Mouse (Mus musculus) liver, embryonic 14.5 days (tissue): Measurements from ENCODE around the gene Ccn1. TPM values are rescaled to one million over a fixed set of nuclear protein-coding genes. Genes with fewer than 3 reads are reported as not detected.

Source experiments
- ATAC-seq: fragments of 200-750 bp; cut with Nextera tagmentation; 2 replicates; pipeline ENCODE4 v1.8.0; 2017; ENCODE audit warnings: moderate number of reproducible peaks, mild to moderate bottlenecking, moderate library complexity; ENCODE audit not compliant: insufficient read depth
- DNase-seq, 3 experiments: peaks; one replicate each; pipeline ENCODE4 v3.0.0-alpha.2; 2012 to 2013; ENCODE audit warnings: low read depth in 3 of 3, low spot score in 3 of 3
- H3K27ac ChIP-seq: fragments of 300-500 bp; sonication (generic); 2 replicates; pipeline ENCODE4 v1.5.1; 2014; ENCODE audit warnings: moderate library complexity, mild to moderate bottlenecking, control low read depth, inconsistent platforms
- H3K27me3 ChIP-seq: fragments of 300-500 bp; sonication (generic); 2 replicates; pipeline ENCODE4 v1.6.1; 2014; ENCODE audit warnings: mild to moderate bottlenecking, low read length, moderate library complexity; ENCODE audit not compliant: control insufficient read depth, insufficient read depth
- H3K36me3 ChIP-seq: fragments of 300-500 bp; sonication (generic); replicated peaks from 2 replicates; pipeline ENCODE4 v1.6.1; 2014; ENCODE audit warnings: low read depth; ENCODE audit not compliant: control insufficient read depth, insufficient read depth
- H3K4me1 ChIP-seq, 2 experiments: fragments of 200-500 bp in 1 of 2; fragments of 300-500 bp in 1 of 2; sonication (generic) in 1 of 2; replicated peaks; 2 replicates each; pipeline ENCODE4 v1.6.1; 2012 to 2014; ENCODE audit warnings: antibody characterized with exemption in 1 of 2, inconsistent platforms in 1 of 2, low read length in 1 of 2; ENCODE audit not compliant: control insufficient read depth in 2 of 2, insufficient read depth in 2 of 2
- H3K4me2 ChIP-seq: fragments of 300-500 bp; sonication (generic); 2 replicates; pipeline ENCODE4 v1.6.1; 2014; ENCODE audit warnings: low read depth, mild to moderate bottlenecking, control low read depth, moderate library complexity
- H3K4me3 ChIP-seq, 2 experiments: fragments of 200-500 bp in 1 of 2; fragments of 300-500 bp in 1 of 2; sonication (generic) in 1 of 2; 2 replicates each; pipeline ENCODE4 v1.5.1; 2012 to 2014; ENCODE audit warnings: low read depth in 2 of 2, low read length in 2 of 2, mild to moderate bottlenecking in 2 of 2, control low read depth in 1 of 2, inconsistent platforms in 1 of 2, moderate library complexity in 1 of 2; ENCODE audit not compliant: insufficient read depth in 1 of 2
- H3K9ac ChIP-seq: fragments of 300-500 bp; sonication (generic); replicated peaks from 2 replicates; pipeline ENCODE4 v1.6.1; 2014; ENCODE audit warnings: mild to moderate bottlenecking, control low read depth, moderate library complexity
- H3K9me3 ChIP-seq: fragments of 300-500 bp; sonication (generic); 2 replicates; pipeline ENCODE4 v1.6.1; 2016; ENCODE audit warnings: low read length, mixed read lengths; ENCODE audit not compliant: control insufficient read depth
- CTCF ChIP-seq: IDR thresholded peaks from 2 replicates; pipeline ENCODE4 v1.5.1; 2016; ENCODE audit warnings: antibody characterized with exemption, low read depth, control low read depth
- EP300 ChIP-seq: IDR thresholded peaks from 2 replicates; pipeline ENCODE4 v1.6.1; 2016; ENCODE audit warnings: antibody characterized with exemption, low read depth
- WGBS: fragments of 180-500 bp; shearing (Covaris S2); extraction: QIAGEN DNeasy Blood & Tissue Kit; methylation state at CpG from one replicate; pipeline ENCODE4 v1.1.7; 2014; ENCODE audit not compliant: insufficient replicate concordance; 5-methylcytosine and 5-hydroxymethylcytosine counted together
- polyA plus RNA-seq, 2 experiments: library from polyadenylated mRNA; depleted of rRNA in 1 of 2; stranded (reverse) in 1 of 2; unstranded in 1 of 2; fragments of >200 nt; fragmentation: Nextera tagmentation in 1 of 2; extraction: Ambion mirVana in 1 of 2; gene quantifications; 2 replicates each; pipeline versions ENCODE4 v1.2.1 to v1.2.3; 2012 to 2014

Gene Ccn1
- 2.8 and 3.0 TPM in 2 replicates for polyA plus RNA-seq (2012; rRNA removed)
- 3.2 and 4.3 TPM in 2 replicates for polyA plus RNA-seq (2014; fragmentation: Nextera tagmentation; extraction: Ambion mirVana)

- Histone ChIP-seq H3K27me3 (peaks cover 50% of the 10 kb centered on the region), H3K4me2 (peak within 1 kb of the TSS; percentile 49), H3K4me1 (peaks cover 0 to 4% of the 10 kb centered on the region in 2 experiments; a peak in 2 of 4 replicates), H3K4me3 (peak within 1 kb of the TSS; percentile 26 to 56), H3K9ac (peak within 1 kb of the TSS; percentile 35; the same call in 1 of the 2 replicates), H3K27ac (no peak within 1 kb of the TSS), H3K36me3 (no peaks in the 10 kb centered on the region), H3K9me3 (no peaks in the 10 kb centered on the region)
- no peak for TF ChIP-seq CTCF
- no peak for TF ChIP-seq EP300
- under 1% methylated on average over 29 of the region's 29 CpGs for WGBS
- ATAC-seq, result peak; percentile 27; the same call in 1 of the 2 replicates
- DNase-seq, result no peak
These were observed at the start of gene Ccn1 for GRCm38 (mm10) chr3:145649852-145650202. TSS of gene Ccn1 (minus strand) at chr3:145649981.

- Histone ChIP-seq H3K9ac (no peak overlapping the region), H3K36me3 (no peaks in the 10 kb centered on the region), H3K4me3 (no peak overlapping the region), H3K27ac (no peak overlapping the region), H3K9me3 (no peaks in the 10 kb centered on the region), H3K4me2 (no peak overlapping the region), H3K4me1 (no peaks in the 10 kb centered on the region), H3K27me3 (no peaks in the 10 kb centered on the region)
- DNase-seq (no peak), ATAC-seq (no peak)
- no peak for TF ChIP-seq CTCF
- TF ChIP-seq EP300, result no peak
- 59% methylated on average over 2 of the region's 2 CpGs for WGBS
These were observed 43.6 kb upstream of the Ccn1 start for GRCm38 (mm10) chr3:145693361-145693760.

DNA sequence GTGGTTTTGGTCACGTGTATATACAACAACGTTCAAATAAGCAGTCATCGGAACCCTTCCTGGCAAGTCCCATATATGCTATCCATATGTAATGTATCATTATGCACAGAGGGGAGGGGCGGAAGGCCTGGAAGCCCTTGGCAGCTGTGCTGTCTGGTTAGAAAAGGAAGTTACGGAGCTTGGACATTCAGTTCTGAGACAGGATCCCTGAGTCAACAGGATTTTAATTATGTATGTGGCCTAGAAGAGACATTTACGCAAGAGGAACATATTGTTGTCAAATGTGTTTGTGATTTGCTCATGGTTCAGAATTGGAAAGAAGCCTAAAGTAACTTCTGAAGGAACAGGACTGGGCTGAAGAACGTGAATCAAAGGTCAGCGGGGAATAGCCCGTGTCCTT lies 42.3 kb upstream of the Ccn1 start:
- WGBS, result 76% methylated on average over 9 of the region's 9 CpGs
- H3K9me3 ChIP-seq, result no peaks in the 10 kb centered on the region
- H3K9ac ChIP-seq, result no peak overlapping the region
- H3K27me3 ChIP-seq, result no peaks in the 10 kb centered on the region
- no peak for DNase-seq
- no peaks in the 10 kb centered on the region for H3K4me1 ChIP-seq
- no peak overlapping the region for H3K27ac ChIP-seq
- ATAC-seq, result no peak
- no peak overlapping the region for H3K4me3 ChIP-seq
- H3K4me2 ChIP-seq, result no peak overlapping the region
- no peaks in the 10 kb centered on the region for H3K36me3 ChIP-seq
- TF ChIP-seq EP300 (no peak), CTCF (no peak)

DNA sequence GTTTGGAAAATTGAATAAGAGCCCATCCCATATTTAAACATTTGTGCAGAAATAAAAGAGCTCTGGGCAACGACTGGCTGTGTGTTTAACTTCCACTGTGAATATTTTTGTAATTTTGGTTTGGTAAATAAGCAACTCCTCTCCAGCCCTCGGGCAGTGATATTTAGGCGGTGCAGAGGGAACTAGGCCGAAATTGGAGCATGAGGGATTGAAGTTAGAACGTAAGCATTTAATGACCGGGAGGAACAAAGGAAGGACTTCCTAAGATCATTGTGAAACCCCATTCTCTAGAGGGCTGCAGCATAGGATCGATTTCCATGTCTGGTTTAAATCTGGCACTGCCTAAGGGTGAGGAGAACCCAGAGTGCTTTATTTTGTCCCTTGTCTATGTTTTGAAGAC lies 41.6 kb upstream of the Ccn1 start:
- ATAC-seq, result no peak
- H3K27ac ChIP-seq, result no peak overlapping the region
- no peaks in the 10 kb centered on the region for H3K27me3 ChIP-seq
- DNase-seq, result no peak
- H3K36me3 ChIP-seq, result no peaks in the 10 kb centered on the region
- 58% methylated on average over 7 of the region's 7 CpGs for WGBS
- H3K9ac ChIP-seq, result no peak overlapping the region
- no peak overlapping the region for H3K4me3 ChIP-seq
- TF ChIP-seq CTCF (no peak), EP300 (no peak)
- H3K9me3 ChIP-seq, result no peaks in the 10 kb centered on the region
- H3K4me2 ChIP-seq, result no peak overlapping the region
- H3K4me1 ChIP-seq, result no peaks in the 10 kb centered on the region

DNA sequence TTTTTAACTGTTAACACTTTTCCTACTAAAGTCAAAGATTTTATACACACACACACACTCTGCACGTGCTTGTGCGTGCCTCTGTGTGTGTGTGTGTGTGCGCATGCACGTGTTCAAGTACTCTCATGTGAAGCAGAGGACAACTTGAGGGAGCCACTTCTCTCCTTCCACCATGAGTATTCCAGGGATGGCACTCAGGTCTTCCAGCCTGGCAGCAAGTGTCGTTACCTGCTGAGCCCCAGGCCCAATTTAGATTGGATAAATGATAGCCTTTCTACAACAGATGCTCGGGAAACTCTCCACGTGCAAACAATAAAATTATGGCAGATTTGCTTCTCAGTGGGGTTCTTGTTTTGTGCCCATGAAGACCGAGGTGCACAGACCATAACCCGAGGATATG lies 39.5 kb upstream of the Ccn1 start:
- TF ChIP-seq CTCF (no peak), EP300 (no peak)
- Histone ChIP-seq H3K9ac (no peak overlapping the region), H3K4me3 (no peak overlapping the region), H3K4me2 (no peak overlapping the region), H3K36me3 (no peaks in the 10 kb centered on the region), H3K27ac (no peak overlapping the region), H3K9me3 (no peaks in the 10 kb centered on the region), H3K27me3 (no peaks in the 10 kb centered on the region), H3K4me1 (peaks cover 0 to 6% of the 10 kb centered on the region in 2 experiments; a peak in 2 of 4 replicates)
- 63% methylated on average over 9 of the region's 9 CpGs for WGBS
- no peak for DNase-seq
- ATAC-seq, result no peak
